Mouse (Mus musculus): ENCODE measurements around the gene Rnf185. TPM values are rescaled to one million over a fixed set of nuclear protein-coding genes. Genes with fewer than 3 reads are reported as not detected.

The Rnf185 gene
- polyA plus RNA-seq, 1 experiment from 2014 or later: 46.5 TPM

GRCm38 (mm10) chr11:3387482-3388196 is 64.5 kb downstream of the Rnf185 start:
- Histone ChIP-seq H3K4me3 (no peak overlapping the region), H3K27ac (replicated peaks) (no peak overlapping the region), H3K36me3 (peaks cover 36% of the 10 kb centered on the region), H3K4me1 (no peaks in the 10 kb centered on the region), H3K9me3 (replicated peaks) (peaks cover 7% of the 10 kb centered on the region; the same call in 1 of the 2 replicates), H3K27me3 (ENCODE audit: low read depth, poor library complexity, severe bottlenecking) (no peaks in the 10 kb centered on the region)
- no peak for DNase-seq (ENCODE audit: low spot score)
- WGBS: 88% methylated on average over 6 of the region's 6 CpGs

- peaks cover 43% of the 10 kb centered on the region for H3K36me3 ChIP-seq
- peaks cover 7% of the 10 kb centered on the region; the same call in 1 of the 2 replicates for H3K9me3 ChIP-seq (replicated peaks)
- WGBS: 29% methylated on average over 4 of the region's 4 CpGs
- no peak overlapping the region for H3K27ac ChIP-seq (replicated peaks)
- no peaks in the 10 kb centered on the region for H3K4me1 ChIP-seq
- H3K4me3 ChIP-seq: no peak overlapping the region
- H3K27me3 ChIP-seq (ENCODE audit: low read depth, poor library complexity, severe bottlenecking): no peaks in the 10 kb centered on the region
- peak; percentile 77 for DNase-seq (ENCODE audit: low spot score)
These were observed 65.2 kb downstream of the Rnf185 start for GRCm38 (mm10) chr11:3386941-3387368.

GRCm38 (mm10) chr11:3382602-3383594 is 69.3 kb downstream of the Rnf185 start:
- H3K4me1 ChIP-seq: no peaks in the 10 kb centered on the region
- no peak for DNase-seq (ENCODE audit: low spot score)
- no peak overlapping the region for H3K4me3 ChIP-seq
- peaks cover 38% of the 10 kb centered on the region for H3K36me3 ChIP-seq
- H3K27ac ChIP-seq (replicated peaks): no peak overlapping the region
- WGBS: 83% methylated on average over 5 of the region's 5 CpGs
- H3K27me3 ChIP-seq (ENCODE audit: low read depth, poor library complexity, severe bottlenecking): no peaks in the 10 kb centered on the region
- H3K9me3 ChIP-seq (replicated peaks): peaks cover 5% of the 10 kb centered on the region; the same call in 1 of the 2 replicates

DNA sequence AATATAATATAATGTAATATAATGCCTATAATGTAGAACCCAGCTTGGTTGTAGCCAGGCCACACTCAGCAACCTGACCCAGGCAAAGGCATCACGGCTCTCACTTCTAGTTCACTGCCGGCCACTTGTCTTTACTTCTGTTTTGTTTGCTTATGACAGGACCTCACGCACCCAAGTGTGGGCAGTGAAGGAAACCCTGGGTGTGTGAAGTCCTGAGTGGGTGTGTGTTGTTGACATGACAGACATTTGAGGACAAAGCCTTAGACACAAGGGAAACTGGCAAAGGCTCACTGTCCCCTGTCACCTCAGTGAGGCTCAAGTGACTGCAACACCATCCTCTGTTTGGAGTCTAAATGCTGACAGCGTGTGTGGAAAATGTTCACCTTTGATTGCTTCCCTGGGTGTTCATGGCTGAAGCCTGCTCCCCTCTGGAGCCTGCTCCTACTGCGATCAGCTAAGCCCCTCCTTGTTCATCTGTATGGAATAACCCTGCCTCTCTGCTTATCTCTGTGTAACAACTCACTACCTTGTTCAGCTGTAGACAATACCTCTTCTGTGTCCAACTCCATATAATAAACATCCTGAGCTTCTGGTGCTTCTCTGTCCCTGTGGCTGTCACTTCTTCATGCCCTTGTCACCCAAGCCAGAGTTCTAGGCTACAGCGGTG is 70.9 kb downstream of the Rnf185 start:
- Histone ChIP-seq H3K36me3 (peaks cover 38% of the 10 kb centered on the region), H3K9me3 (replicated peaks) (peaks cover 5% of the 10 kb centered on the region; the same call in 1 of the 2 replicates), H3K4me3 (no peak overlapping the region), H3K27ac (replicated peaks) (no peak overlapping the region), H3K27me3 (ENCODE audit: low read depth, poor library complexity, severe bottlenecking) (no peaks in the 10 kb centered on the region), H3K4me1 (no peaks in the 10 kb centered on the region)
- 92% methylated on average over 6 of the region's 6 CpGs for WGBS
- no peak for DNase-seq (ENCODE audit: low spot score)

GRCm38 (mm10) chr11:3379427-3379826 is 72.7 kb downstream of the Rnf185 start:
- Histone ChIP-seq H3K4me3 (no peak overlapping the region), H3K27ac (replicated peaks) (no peak overlapping the region), H3K4me1 (peaks cover 9% of the 10 kb centered on the region), H3K9me3 (replicated peaks) (peaks cover 5% of the 10 kb centered on the region; the same call in 1 of the 2 replicates), H3K36me3 (peaks cover 31% of the 10 kb centered on the region), H3K27me3 (ENCODE audit: low read depth, poor library complexity, severe bottlenecking) (no peaks in the 10 kb centered on the region)
- no peak for DNase-seq (ENCODE audit: low spot score)
- WGBS: 90% methylated on average over 4 of the region's 4 CpGs

GRCm38 (mm10) chr11:3374741-3375140 is 77.4 kb downstream of the Rnf185 start:
- peaks cover 49% of the 10 kb centered on the region for H3K4me1 ChIP-seq
- WGBS: 75% methylated on average over 12 of the region's 12 CpGs
- no peaks in the 10 kb centered on the region for H3K36me3 ChIP-seq
- peak overlapping the region; percentile 74 for H3K27ac ChIP-seq (replicated peaks)
- H3K9me3 ChIP-seq (replicated peaks): no peaks in the 10 kb centered on the region
- no peak for DNase-seq (ENCODE audit: low spot score)
- no peaks in the 10 kb centered on the region for H3K27me3 ChIP-seq (ENCODE audit: low read depth, poor library complexity, severe bottlenecking)
- H3K4me3 ChIP-seq: peak overlapping the region; percentile 5; the same call in 1 of the 2 replicates

GRCm38 (mm10) chr11:3374293-3374645 is 77.9 kb downstream of the Rnf185 start:
- no peaks in the 10 kb centered on the region for H3K36me3 ChIP-seq
- peaks cover 54% of the 10 kb centered on the region for H3K4me1 ChIP-seq
- peak overlapping the region; percentile 74 for H3K27ac ChIP-seq (replicated peaks)
- H3K4me3 ChIP-seq: peak overlapping the region; percentile 5; the same call in 1 of the 2 replicates
- H3K27me3 ChIP-seq (ENCODE audit: low read depth, poor library complexity, severe bottlenecking): no peaks in the 10 kb centered on the region
- 13% methylated on average over 7 of the region's 7 CpGs for WGBS
- peak; percentile 55 for DNase-seq (ENCODE audit: low spot score)
- no peaks in the 10 kb centered on the region for H3K9me3 ChIP-seq (replicated peaks)

DNA sequence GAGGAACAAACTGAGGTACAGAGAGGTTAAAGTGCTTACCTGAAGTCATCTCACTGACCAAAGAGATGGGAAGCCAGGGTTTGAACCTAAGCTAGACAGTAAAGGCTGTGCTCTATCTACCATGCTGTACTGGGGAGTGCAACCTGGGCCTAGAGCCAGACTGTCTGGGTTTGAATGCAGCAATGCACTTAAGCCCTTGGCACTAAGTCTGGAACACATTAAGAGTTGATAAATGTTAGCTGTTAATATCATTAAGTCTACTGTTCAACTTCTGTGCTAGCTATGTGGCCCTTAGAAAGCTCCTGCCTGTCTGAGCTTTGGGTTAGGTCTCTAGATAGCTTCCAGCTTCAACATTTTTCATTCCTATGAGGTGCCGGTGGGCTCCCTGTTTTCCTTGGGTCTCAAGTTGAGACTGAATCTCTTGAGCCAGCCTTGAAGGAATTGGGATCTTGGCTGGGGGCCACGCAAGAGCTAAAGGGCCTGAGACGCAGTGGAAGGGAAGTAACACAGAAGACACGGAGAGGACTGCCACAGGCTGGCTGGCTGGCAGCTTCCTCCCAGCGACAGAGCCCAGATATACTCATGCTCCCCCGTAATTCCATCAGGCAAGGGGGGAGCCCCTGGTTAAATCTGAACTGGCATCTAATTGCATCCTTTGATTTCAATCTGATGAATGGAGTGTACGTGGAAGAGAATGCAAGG is 78.4 kb downstream of the Rnf185 start:
- Histone ChIP-seq H3K36me3 (no peaks in the 10 kb centered on the region), H3K27me3 (ENCODE audit: low read depth, poor library complexity, severe bottlenecking) (no peaks in the 10 kb centered on the region), H3K27ac (replicated peaks) (peak overlapping the region; percentile 74), H3K9me3 (replicated peaks) (no peaks in the 10 kb centered on the region), H3K4me1 (peaks cover 59% of the 10 kb centered on the region), H3K4me3 (0 out of 2 replicates have a peak overlapping the region, but pooled peaks have one; percentile 5)
- 46% methylated on average over 7 of the region's 7 CpGs for WGBS
- DNase-seq (ENCODE audit: low spot score): no peak

DNA sequence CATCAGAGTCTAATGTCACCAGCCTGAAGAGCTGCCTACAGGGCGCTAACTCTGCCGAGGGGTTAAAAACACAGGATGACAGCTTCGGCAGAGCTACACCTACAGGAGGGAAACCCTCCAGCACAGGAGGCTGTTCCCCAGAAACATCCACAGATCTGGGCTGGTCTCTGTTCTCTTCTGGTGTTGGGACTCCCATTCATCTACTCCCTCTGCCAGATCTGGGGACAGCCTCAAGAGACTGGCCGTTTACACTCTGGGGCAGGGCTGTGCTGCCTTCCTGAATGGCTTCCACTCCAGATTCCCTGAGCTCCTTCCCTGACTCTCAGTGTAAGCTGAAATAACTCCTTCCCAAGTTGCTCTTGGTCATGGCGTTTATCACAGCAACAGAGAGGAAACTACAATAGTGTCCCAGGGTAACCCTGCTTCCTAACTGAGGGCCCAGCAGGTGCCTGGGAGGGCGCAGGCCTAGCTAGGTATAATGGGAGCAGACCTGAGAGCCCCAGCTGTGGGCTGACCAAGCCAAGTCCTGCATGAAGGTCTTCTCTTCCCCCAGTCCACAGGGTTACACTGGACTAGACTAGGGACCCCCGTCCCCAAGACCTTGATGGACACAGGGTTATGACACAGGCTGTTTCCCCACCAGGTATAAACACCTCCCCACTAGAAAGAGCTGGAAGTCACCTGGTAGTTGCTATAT is 80.4 kb downstream of the Rnf185 start:
- WGBS: 23% methylated on average over 7 of the region's 7 CpGs
- Histone ChIP-seq H3K9me3 (replicated peaks) (no peaks in the 10 kb centered on the region), H3K27ac (replicated peaks) (peak overlapping the region; percentile 85), H3K4me1 (peaks cover 63% of the 10 kb centered on the region), H3K4me3 (peak overlapping the region; percentile 67), H3K36me3 (no peaks in the 10 kb centered on the region), H3K27me3 (ENCODE audit: low read depth, poor library complexity, severe bottlenecking) (no peaks in the 10 kb centered on the region)
- DNase-seq (ENCODE audit: low spot score): no peak

- Histone ChIP-seq H3K27me3 (ENCODE audit: low read depth, poor library complexity, severe bottlenecking) (no peaks in the 10 kb centered on the region), H3K36me3 (no peaks in the 10 kb centered on the region), H3K27ac (replicated peaks) (peak overlapping the region; percentile 85), H3K9me3 (replicated peaks) (no peaks in the 10 kb centered on the region), H3K4me3 (peak overlapping the region; percentile 67), H3K4me1 (peaks cover 63% of the 10 kb centered on the region)
- peak; percentile 91 for DNase-seq (ENCODE audit: low spot score)
- WGBS: 2% methylated on average over 27 of the region's 27 CpGs
These were observed 81.1 kb downstream of the Rnf185 start for GRCm38 (mm10) chr11:3370928-3371598.

DNA sequence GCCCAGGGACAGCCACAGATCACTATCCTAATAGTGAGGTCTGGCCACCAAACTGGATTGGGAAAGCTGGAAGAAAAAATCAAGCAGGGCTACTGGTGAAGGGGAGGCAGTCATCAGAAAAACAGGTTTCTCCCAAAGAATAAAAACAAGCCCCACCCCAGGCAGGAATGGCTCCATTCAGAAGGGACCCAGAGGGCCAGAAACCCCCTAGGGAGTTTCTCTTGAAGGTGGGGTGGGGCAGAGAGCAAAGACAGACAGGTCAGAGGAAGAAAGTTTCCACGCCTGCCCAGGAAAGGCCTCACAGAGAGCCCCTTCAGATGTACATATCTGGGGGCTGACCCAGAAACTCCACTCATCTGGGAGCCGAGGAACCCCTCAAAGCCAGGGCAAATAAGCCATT is 82.0 kb downstream of the Rnf185 start:
- 77% methylated on average over 2 of the region's 2 CpGs for WGBS
- peak overlapping the region; percentile 85; the same call in 1 of the 2 replicates for H3K27ac ChIP-seq (replicated peaks)

More for the DNA sequence above, 82.0 kb downstream of the Rnf185 start:
- H3K4me3 ChIP-seq: peak overlapping the region; percentile 67
- DNase-seq (ENCODE audit: low spot score): no peak
- peaks cover 61% of the 10 kb centered on the region for H3K4me1 ChIP-seq
- no peaks in the 10 kb centered on the region for H3K9me3 ChIP-seq (replicated peaks)
- no peaks in the 10 kb centered on the region for H3K27me3 ChIP-seq (ENCODE audit: low read depth, poor library complexity, severe bottlenecking)
- H3K36me3 ChIP-seq: no peaks in the 10 kb centered on the region

All from midbrain, embryonic 10.5 days (tissue).